Mouse (Mus musculus) heart, postnatal 0 days (tissue): Measurements from ENCODE around the gene Mcur1. TPM values are rescaled to one million over a fixed set of nuclear protein-coding genes. Genes with fewer than 3 reads are reported as not detected.

Experiments
- ATAC-seq: fragments of 200-750 bp; cut with Nextera tagmentation; 2 replicates; pipeline ENCODE4 v1.8.0; 2017; ENCODE audit warnings: low read depth, moderate number of reproducible peaks, moderate library complexity; ENCODE audit not compliant: insufficient read depth
- DNase-seq: peaks from one replicate; pipeline ENCODE4 v3.0.0-alpha.2; 2016; ENCODE audit warnings: low spot score
- H3K27ac ChIP-seq: fragments of 300-500 bp; sonication (generic); 2 replicates; pipeline ENCODE4 v1.5.1; 2014; ENCODE audit warnings: low read depth, mild to moderate bottlenecking
- H3K27me3 ChIP-seq: fragments of 300-500 bp; sonication (generic); 2 replicates; pipeline ENCODE4 v1.6.1; 2014; ENCODE audit warnings: low read length, mixed read lengths; ENCODE audit not compliant: control insufficient read depth, insufficient read depth
- H3K36me3 ChIP-seq: fragments of 300-500 bp; sonication (generic); replicated peaks from 2 replicates; pipeline ENCODE4 v1.6.1; 2014; ENCODE audit warnings: low read length, mixed read lengths; ENCODE audit not compliant: control insufficient read depth, insufficient read depth
- H3K4me1 ChIP-seq: fragments of 300-500 bp; sonication (generic); 2 replicates; pipeline ENCODE4 v1.6.1; 2014; ENCODE audit warnings: antibody characterized with exemption; ENCODE audit not compliant: control insufficient read depth, insufficient read depth
- H3K4me2 ChIP-seq: fragments of 300-500 bp; sonication (generic); 2 replicates; pipeline ENCODE4 v1.6.1; 2014; ENCODE audit warnings: low read depth, mild to moderate bottlenecking, low read length, moderate library complexity
- H3K4me3 ChIP-seq: fragments of 300-500 bp; sonication (generic); 2 replicates; pipeline ENCODE4 v1.5.1; 2014; ENCODE audit warnings: low read depth, low read length
- H3K9ac ChIP-seq: fragments of 300-500 bp; sonication (generic); replicated peaks from 2 replicates; pipeline ENCODE4 v1.6.1; 2014; ENCODE audit warnings: low read depth, low read length, mixed read lengths
- H3K9me3 ChIP-seq: fragments of 300-500 bp; sonication (generic); replicated peaks from 2 replicates; pipeline ENCODE4 v1.6.1; 2016; ENCODE audit warnings: low read length; ENCODE audit not compliant: control insufficient read depth
- CTCF ChIP-seq: IDR thresholded peaks from 2 replicates; pipeline ENCODE4 v1.5.1; 2016; ENCODE audit warnings: antibody characterized with exemption, control low read depth, low read depth
- EP300 ChIP-seq: IDR thresholded peaks from 2 replicates; pipeline ENCODE4 v1.6.1; 2016; ENCODE audit warnings: antibody characterized with exemption, low read depth
- WGBS: fragments of 180-500 bp; shearing (Covaris S2); extraction: QIAGEN DNeasy Blood & Tissue Kit; methylation state at CpG from one replicate; pipeline ENCODE4 v1.1.7; 2014; 5-methylcytosine and 5-hydroxymethylcytosine counted together
- polyA plus RNA-seq: library from polyadenylated mRNA; unstranded; fragments of >200 nt; fragmentation: Nextera tagmentation; extraction: Ambion mirVana; gene quantifications from 2 replicates; pipeline ENCODE4 v1.2.1, GENCODE M21; 2015
- total RNA-seq: library from RNA; depleted of rRNA; stranded (reverse); fragments of >200 nt; gene quantifications from 2 replicates; pipeline ENCODE4 v1.2.3, GENCODE M21; 2014; ENCODE audit warnings: low replicate concordance

Mcur1 gene
- total and polyA plus RNA-seq, 2 experiments from 2014 or later, result 24.9 to 40.1 TPM

DNA sequence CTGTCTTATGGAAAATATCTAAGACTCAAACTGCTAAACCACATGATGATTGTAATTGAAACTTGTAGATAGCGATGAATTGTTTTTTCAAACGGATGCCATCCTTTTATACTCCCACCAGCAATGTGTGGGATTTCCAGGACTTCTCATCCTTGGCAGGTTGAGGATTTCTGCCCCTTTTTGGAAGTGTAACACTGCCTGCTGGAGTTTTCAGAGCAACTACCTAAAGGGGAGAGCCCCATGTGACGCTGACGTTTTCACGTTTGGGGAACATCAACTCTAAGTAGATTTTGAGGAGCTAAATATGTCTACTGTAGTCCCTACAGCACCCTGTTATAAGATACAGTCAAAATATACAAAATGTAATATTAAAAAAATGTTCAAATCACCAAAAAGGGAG is 2.7 kb upstream of the Mcur1 start:
- H3K27me3 ChIP-seq, result no peaks in the 10 kb centered on the region
- DNase-seq, result no peak
- H3K4me3 ChIP-seq, result no peak overlapping the region
- H3K27ac ChIP-seq, result no peak overlapping the region
- H3K36me3 ChIP-seq, result no peaks in the 10 kb centered on the region
- TF ChIP-seq EP300 (no peak), CTCF (no peak)
- peaks cover 20% of the 10 kb centered on the region for H3K4me1 ChIP-seq
- WGBS, result 79% methylated on average over 5 of the region's 5 CpGs
- no peak for ATAC-seq
- H3K9me3 ChIP-seq, result no peaks in the 10 kb centered on the region
- no peak overlapping the region for H3K9ac ChIP-seq
- H3K4me2 ChIP-seq, result no peak overlapping the region

DNA sequence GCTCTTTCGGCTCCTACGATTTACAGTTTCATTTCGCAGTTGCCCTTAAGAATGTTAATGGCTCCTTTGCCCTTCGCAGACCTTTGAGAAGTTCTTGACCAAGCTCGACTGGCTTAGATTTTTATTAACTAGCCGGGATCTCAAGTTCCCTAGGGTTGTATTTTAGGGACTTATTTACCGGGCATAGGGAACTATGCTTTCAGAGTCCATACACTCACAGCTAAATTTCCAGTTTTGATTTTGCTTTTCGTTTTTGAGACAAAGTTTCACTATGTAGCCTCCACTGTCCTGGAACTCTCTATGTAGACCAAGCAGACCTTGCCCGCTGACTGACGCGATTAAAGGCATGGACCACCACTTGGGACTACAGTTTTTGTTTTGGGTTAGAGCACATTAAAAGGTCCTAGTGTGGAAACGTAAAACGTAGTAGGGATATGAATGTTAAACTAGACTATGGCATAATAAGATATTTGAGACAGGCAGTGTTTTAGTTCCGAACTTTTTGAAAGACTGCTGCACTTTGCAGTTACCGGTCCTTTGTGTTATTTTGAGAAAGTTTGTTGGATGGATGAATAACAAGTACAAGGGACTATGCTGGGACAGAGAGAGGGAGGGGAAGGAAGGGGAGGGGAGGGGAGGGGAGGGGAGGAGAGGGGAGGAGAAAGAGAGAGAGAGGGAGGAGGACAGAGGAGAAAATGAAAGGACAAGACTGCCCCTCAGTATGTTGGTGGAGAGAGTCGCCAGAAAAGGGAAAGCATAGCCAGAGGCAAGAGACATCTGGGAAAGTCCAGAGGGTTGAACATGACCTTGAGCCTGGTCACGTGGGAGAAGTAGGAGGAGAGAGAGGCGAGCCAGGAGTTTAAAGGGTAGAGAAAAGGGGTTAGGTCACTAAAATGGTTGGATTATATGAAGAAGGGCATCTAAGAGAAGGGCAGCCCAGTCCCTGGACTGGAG is 744 bp upstream of the Mcur1 start:
- H3K36me3 ChIP-seq, result no peaks in the 10 kb centered on the region
- no peaks in the 10 kb centered on the region for H3K27me3 ChIP-seq
- peaks cover 22% of the 10 kb centered on the region for H3K4me1 ChIP-seq
- no peak for TF ChIP-seq CTCF
- no peak for TF ChIP-seq EP300
- peak overlapping the region; percentile 79 for H3K9ac ChIP-seq
- no peaks in the 10 kb centered on the region for H3K9me3 ChIP-seq
- ATAC-seq (peak; percentile 10; the same call in 1 of the 2 replicates), DNase-seq (peak; percentile 69)
- peak overlapping the region; percentile 80 for H3K4me3 ChIP-seq
- H3K27ac ChIP-seq, result peak overlapping the region; percentile 98
- H3K4me2 ChIP-seq, result peak overlapping the region; percentile 92
- 8% methylated on average over 18 of the region's 18 CpGs for WGBS

DNA sequence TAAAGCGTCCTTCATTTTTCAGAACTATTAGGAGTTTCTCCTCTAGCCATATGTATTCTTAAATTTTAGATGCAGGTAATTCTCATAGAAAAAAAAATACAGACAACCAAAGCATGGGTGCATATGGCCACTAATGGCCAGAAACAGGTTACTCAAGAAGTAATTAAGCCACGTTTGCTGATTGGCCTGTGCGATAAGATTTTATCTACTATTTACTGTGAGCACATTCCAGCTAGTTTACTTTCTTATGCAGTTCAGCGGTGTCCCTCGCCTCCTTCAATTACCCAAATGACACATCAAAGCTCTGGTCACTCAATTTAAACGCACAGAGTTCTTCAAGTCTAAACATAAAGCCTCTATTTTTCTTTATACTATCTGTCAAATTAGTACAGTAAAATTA is 1.0 kb downstream of the Mcur1 start:
- Histone ChIP-seq H3K4me2 (peak overlapping the region; percentile 92), H3K9ac (peak overlapping the region; percentile 79; the same call in 1 of the 2 replicates), H3K9me3 (no peaks in the 10 kb centered on the region), H3K27ac (no peak overlapping the region), H3K4me3 (peak overlapping the region; percentile 80), H3K4me1 (peaks cover 22% of the 10 kb centered on the region), H3K27me3 (no peaks in the 10 kb centered on the region), H3K36me3 (peaks cover 14% of the 10 kb centered on the region)
- TF ChIP-seq CTCF (no peak), EP300 (no peak)
- 24% methylated on average over 6 of the region's 6 CpGs for WGBS
- ATAC-seq, result no peak
- DNase-seq, result no peak

GRCm38 (mm10) chr13:43558357-43558756 is 1.6 kb downstream of the Mcur1 start:
- H3K36me3 ChIP-seq, result peaks cover 18% of the 10 kb centered on the region
- no peak overlapping the region for H3K27ac ChIP-seq
- 65% methylated on average over 6 of the region's 6 CpGs for WGBS
- peaks cover 22% of the 10 kb centered on the region for H3K4me1 ChIP-seq
- 0 out of 2 replicates have a peak overlapping the region, but pooled peaks have one; percentile 80 for H3K4me3 ChIP-seq
- ATAC-seq (no peak), DNase-seq (no peak)
- TF ChIP-seq CTCF (no peak), EP300 (no peak)
- H3K4me2 ChIP-seq, result peak overlapping the region; percentile 92
- H3K27me3 ChIP-seq, result no peaks in the 10 kb centered on the region
- no peak overlapping the region for H3K9ac ChIP-seq
- H3K9me3 ChIP-seq, result no peaks in the 10 kb centered on the region

GRCm38 (mm10) chr13:43556913-43557542 is 3.0 kb downstream of the Mcur1 start:
- no peaks in the 10 kb centered on the region for H3K9me3 ChIP-seq
- H3K36me3 ChIP-seq, result peaks cover 29% of the 10 kb centered on the region
- H3K4me2 ChIP-seq, result no peak overlapping the region
- H3K27me3 ChIP-seq, result no peaks in the 10 kb centered on the region
- TF ChIP-seq EP300, result no peak
- TF ChIP-seq CTCF, result no peak
- no peak overlapping the region for H3K27ac ChIP-seq
- no peak overlapping the region for H3K9ac ChIP-seq
- DNase-seq (no peak), ATAC-seq (no peak)
- peaks cover 22% of the 10 kb centered on the region for H3K4me1 ChIP-seq
- WGBS, result 82% methylated on average over 9 of the region's 9 CpGs
- no peak overlapping the region for H3K4me3 ChIP-seq
